Mouse (Mus musculus) spleen, postnatal 36 days (tissue): ENCODE measurements around the gene Efcc1.
A peak's percentile ranks its signal among the peaks of the same experiment; 100 is the strongest.

Source experiments
- DNase-seq, 2 experiments: peaks; one replicate each; pipeline ENCODE4 v3.0.0; 2022; ENCODE audit warnings: low spot score in 2 of 2, mixed read lengths in 1 of 2

Gene Efcc1

GRCm38 (mm10) chr6:87730591-87731462 is at the start of gene Efcc1:
TSS of gene Efcc1 (plus strand) at chr6:87730869.
- DNase-seq, result no peak

- DNase-seq, result no peak
Measured at GRCm38 (mm10) chr6:87695947-87696346, 34.7 kb upstream of the Efcc1 start.

GRCm38 (mm10) chr6:87696544-87696943 is 34.1 kb upstream of the Efcc1 start:
- no peak for DNase-seq

GRCm38 (mm10) chr6:87706246-87706645 is 24.4 kb upstream of the Efcc1 start:
- DNase-seq, result no peak

- DNase-seq, result no peak
Measured at GRCm38 (mm10) chr6:87712311-87712710, 18.4 kb upstream of the Efcc1 start.

GRCm38 (mm10) chr6:87714091-87714490 is 16.6 kb upstream of the Efcc1 start:
- no peak for DNase-seq

GRCm38 (mm10) chr6:87722631-87723030 is 8.0 kb upstream of the Efcc1 start:
- DNase-seq, result peak in 1 of 2 experiments; percentile 22

GRCm38 (mm10) chr6:87725267-87725912 is 5.3 kb upstream of the Efcc1 start:
- no peak for DNase-seq

- no peak for DNase-seq
Measured at GRCm38 (mm10) chr6:87728102-87728501, 2.6 kb upstream of the Efcc1 start.

- no peak for DNase-seq
Measured at GRCm38 (mm10) chr6:87730141-87730540, 528 bp upstream of the Efcc1 start.

- DNase-seq, result no peak
Measured at GRCm38 (mm10) chr6:87731463-87732095, 910 bp downstream of the Efcc1 start.

GRCm38 (mm10) chr6:87732151-87733011 is 1.7 kb downstream of the Efcc1 start:
- no peak for DNase-seq

GRCm38 (mm10) chr6:87733131-87733930 is 2.7 kb downstream of the Efcc1 start:
- DNase-seq, result no peak

- DNase-seq, result no peak
Measured at GRCm38 (mm10) chr6:87734136-87734535, 3.5 kb downstream of the Efcc1 start.

- no peak for DNase-seq
Measured at GRCm38 (mm10) chr6:87736923-87737322, 6.3 kb downstream of the Efcc1 start.

GRCm38 (mm10) chr6:87737921-87738626 is 7.4 kb downstream of the Efcc1 start:
- DNase-seq, result no peak

GRCm38 (mm10) chr6:87739898-87740297 is 9.2 kb downstream of the Efcc1 start:
- DNase-seq, result no peak

GRCm38 (mm10) chr6:87740496-87740895 is 9.8 kb downstream of the Efcc1 start:
- DNase-seq, result peak; percentile 45 to 59

GRCm38 (mm10) chr6:87741978-87742377 is 11.3 kb downstream of the Efcc1 start:
- DNase-seq, result no peak

GRCm38 (mm10) chr6:87742804-87743203 is 12.1 kb downstream of the Efcc1 start:
- no peak for DNase-seq
